Mouse (Mus musculus): Measurements from ENCODE around the gene Gm26897. TPM values are rescaled to one million over a fixed set of nuclear protein-coding genes. Genes with fewer than 3 reads are reported as not detected.
A peak's percentile ranks its signal among the peaks of the same experiment; 100 is the strongest.

Gm26897 gene
- not detected for total RNA-seq (2021)

- DNase-seq (ENCODE audit: low spot score in 2 of 2): no peak
- intact Hi-C loops (cut with DNase I): no loop called here
Observed at GRCm38 (mm10) chr5:111733851-111734250, at the start of gene Gm26897. TSS of gene Gm26897 (plus strand) at chr5:111733924.

- DNase-seq (ENCODE audit: low spot score in 2 of 2): no peak
- intact Hi-C loops (cut with DNase I): no loop called here
Observed at GRCm38 (mm10) chr5:111687370-111687769, 46.4 kb upstream of the Gm26897 start.

GRCm38 (mm10) chr5:111688584-111688983 lies 45.1 kb upstream of the Gm26897 start:
- intact Hi-C loops (cut with DNase I): no loop called here
- DNase-seq (ENCODE audit: low spot score in 2 of 2): no peak

GRCm38 (mm10) chr5:111697996-111698395 lies 35.7 kb upstream of the Gm26897 start:
- no peak for DNase-seq (ENCODE audit: low spot score in 2 of 2)
- intact Hi-C loops (cut with DNase I): no loop called here

GRCm38 (mm10) chr5:111699711-111700303 lies 33.9 kb upstream of the Gm26897 start:
- no peak for DNase-seq (ENCODE audit: low spot score in 2 of 2)
- intact Hi-C loops (cut with DNase I): no loop called here

GRCm38 (mm10) chr5:111701634-111702329 lies 31.9 kb upstream of the Gm26897 start:
- no peak for DNase-seq (ENCODE audit: low spot score in 2 of 2)
- intact Hi-C loops (cut with DNase I): no loop called here

GRCm38 (mm10) chr5:111703586-111703985 lies 30.1 kb upstream of the Gm26897 start:
- intact Hi-C loops (cut with DNase I): no loop called here
- no peak for DNase-seq (ENCODE audit: low spot score in 2 of 2)

- intact Hi-C loops (cut with DNase I): no loop called here
- peak in 1 of 2 experiments; percentile 40 for DNase-seq (ENCODE audit: low spot score in 2 of 2)
Observed at GRCm38 (mm10) chr5:111704326-111704725, 29.4 kb upstream of the Gm26897 start.

GRCm38 (mm10) chr5:111709195-111709901 lies 24.4 kb upstream of the Gm26897 start:
- no peak for DNase-seq (ENCODE audit: low spot score in 2 of 2)
- intact Hi-C loops (cut with DNase I): no loop called here

GRCm38 (mm10) chr5:111719018-111719417 lies 14.7 kb upstream of the Gm26897 start:
- intact Hi-C loops (cut with DNase I): no loop called here
- DNase-seq (ENCODE audit: low spot score in 2 of 2): peak in 1 of 2 experiments; percentile 15

GRCm38 (mm10) chr5:111720726-111721125 lies 13.0 kb upstream of the Gm26897 start:
- peak; percentile 46 to 86 for DNase-seq (ENCODE audit: low spot score in 2 of 2)
- intact Hi-C loops (cut with DNase I): loop anchor here (2.0 kb wide), 1 partner anchor 70 kb away; no protein-coding TSS in a partner anchor

GRCm38 (mm10) chr5:111724713-111725112 lies 9.0 kb upstream of the Gm26897 start:
- peak; percentile 55 to 62 for DNase-seq (ENCODE audit: low spot score in 2 of 2)
- intact Hi-C loops (cut with DNase I): no loop called here

- no peak for DNase-seq (ENCODE audit: low spot score in 2 of 2)
- intact Hi-C loops (cut with DNase I): no loop called here
Observed at GRCm38 (mm10) chr5:111725195-111725920, 8.4 kb upstream of the Gm26897 start.

- intact Hi-C loops (cut with DNase I): no loop called here
Observed at GRCm38 (mm10) chr5:111728411-111728810, 5.3 kb upstream of the Gm26897 start.

GRCm38 (mm10) chr5:111730560-111731167 lies 3.1 kb upstream of the Gm26897 start:
- intact Hi-C loops (cut with DNase I): no loop called here
- DNase-seq (ENCODE audit: low spot score in 2 of 2): no peak

More at GRCm38 (mm10) chr5:111728411-111728810, 5.3 kb upstream of the Gm26897 start:
- no peak for DNase-seq (ENCODE audit: low spot score in 2 of 2)

- no peak for DNase-seq (ENCODE audit: low spot score in 2 of 2)
- intact Hi-C loops (cut with DNase I): no loop called here
Observed at GRCm38 (mm10) chr5:111732194-111732593, 1.5 kb upstream of the Gm26897 start.

- DNase-seq (ENCODE audit: low spot score in 2 of 2): no peak
- intact Hi-C loops (cut with DNase I): no loop called here
Observed at GRCm38 (mm10) chr5:111739480-111739879, 5.8 kb downstream of the Gm26897 start.

GRCm38 (mm10) chr5:111740384-111741275 lies 6.9 kb downstream of the Gm26897 start:
- DNase-seq (ENCODE audit: low spot score in 2 of 2): no peak
- intact Hi-C loops (cut with DNase I): no loop called here

GRCm38 (mm10) chr5:111741352-111741751 lies 7.6 kb downstream of the Gm26897 start:
- no peak for DNase-seq (ENCODE audit: low spot score in 2 of 2)
- intact Hi-C loops (cut with DNase I): no loop called here
